Mouse (Mus musculus) heart, embryonic 12.5 days (tissue): ENCODE results near the gene Dyrk2. TPM values are rescaled to one million over a fixed set of nuclear protein-coding genes. Genes with fewer than 3 reads are reported as not detected.

Source experiments
- ATAC-seq: fragments of 200-750 bp; cut with Nextera tagmentation; 2 replicates; pipeline ENCODE4 v1.8.0; 2017; ENCODE audit warnings: moderate TSS enrichment, moderate library complexity; ENCODE audit not compliant: insufficient number of reproducible peaks, low FRiP score
- H3K27ac ChIP-seq: fragments of 300-500 bp; sonication (generic); 2 replicates; pipeline ENCODE4 v1.5.1; 2016; ENCODE audit warnings: mild to moderate bottlenecking, moderate library complexity; ENCODE audit not compliant: poor library complexity, severe bottlenecking
- H3K27me3 ChIP-seq: fragments of 300-500 bp; sonication (generic); replicated peaks from 2 replicates; pipeline ENCODE4 v1.6.1; 2016; ENCODE audit warnings: mild to moderate bottlenecking, moderate library complexity
- H3K36me3 ChIP-seq: fragments of 300-500 bp; sonication (generic); 2 replicates; pipeline ENCODE4 v1.6.1; 2016; ENCODE audit warnings: mild to moderate bottlenecking, moderate library complexity
- H3K4me1 ChIP-seq: fragments of 300-500 bp; sonication (generic); replicated peaks from 2 replicates; pipeline ENCODE4 v1.6.1; 2016; ENCODE audit warnings: mild to moderate bottlenecking
- H3K4me2 ChIP-seq: fragments of 300-500 bp; sonication (generic); 2 replicates; pipeline ENCODE4 v1.6.1; 2016; ENCODE audit warnings: mild to moderate bottlenecking, moderate library complexity
- H3K4me3 ChIP-seq: fragments of 300-500 bp; sonication (generic); 2 replicates; pipeline ENCODE4 v1.5.1; 2016; ENCODE audit warnings: mild to moderate bottlenecking
- H3K9ac ChIP-seq: fragments of 300-500 bp; sonication (generic); 2 replicates; pipeline ENCODE4 v1.6.1; 2016; ENCODE audit warnings: mild to moderate bottlenecking, moderate library complexity
- H3K9me3 ChIP-seq: fragments of 300-500 bp; sonication (generic); replicated peaks from 2 replicates; pipeline ENCODE4 v1.6.1; 2016; ENCODE audit warnings: mild to moderate bottlenecking, moderate library complexity
- WGBS: fragments of 180-500 bp; shearing (Covaris S2); methylation state at CpG from one replicate; pipeline ENCODE4 v1.1.7; 2016; 5-methylcytosine and 5-hydroxymethylcytosine counted together
- polyA plus RNA-seq: library from polyadenylated mRNA; unstranded; fragments of >200 nt; fragmentation: Nextera tagmentation; extraction: Ambion mirVana; gene quantifications from 2 replicates; pipeline ENCODE4 v1.2.1, GENCODE M21; 2016

Gene Dyrk2
- polyA plus RNA-seq, 1 experiment from 2014 or later: 13.3 TPM

DNA sequence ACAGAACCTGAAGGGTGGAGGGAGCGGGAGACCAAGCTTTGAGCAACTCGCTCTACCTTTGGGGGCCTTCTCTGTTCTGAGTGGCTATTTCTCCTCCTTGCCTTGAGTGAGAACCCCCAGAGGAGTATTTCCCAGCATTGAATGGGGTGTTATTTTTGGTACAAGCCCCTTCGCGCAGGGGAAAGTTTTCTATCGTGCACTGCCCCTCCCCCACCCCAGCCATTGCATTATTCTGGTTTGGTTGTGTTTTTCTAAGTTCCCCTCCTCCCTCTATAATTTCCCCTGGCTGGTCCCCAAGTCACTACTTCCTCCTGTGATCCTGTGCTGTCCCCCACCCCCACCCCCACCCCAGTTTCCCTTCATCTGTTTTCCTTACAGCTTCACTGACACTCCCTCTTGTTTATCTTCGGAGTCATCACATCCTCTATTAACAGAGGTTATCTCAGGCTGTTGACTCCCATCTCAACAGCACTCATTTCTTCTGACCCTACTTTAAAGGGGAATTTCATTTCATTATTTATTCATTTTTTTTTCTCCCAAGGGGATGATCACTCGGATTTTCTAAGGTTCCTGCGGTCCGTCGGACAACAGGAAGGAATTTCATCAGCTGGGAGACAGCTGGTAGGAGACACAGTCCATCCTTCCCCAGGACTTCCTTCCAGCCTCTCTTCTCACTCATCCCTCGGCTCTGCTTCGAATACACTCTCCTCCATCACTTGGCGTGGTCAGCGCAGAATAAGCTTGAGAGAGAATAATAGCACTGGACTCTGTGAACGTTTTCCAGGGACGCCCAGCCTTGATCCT lies 58.9 kb downstream of the Dyrk2 start:
- Histone ChIP-seq H3K36me3 (no peaks in the 10 kb centered on the region), H3K27ac (no peak overlapping the region), H3K27me3 (no peaks in the 10 kb centered on the region), H3K9me3 (no peaks in the 10 kb centered on the region), H3K4me3 (no peak overlapping the region), H3K4me2 (peak overlapping the region; percentile 40), H3K4me1 (peaks cover 18% of the 10 kb centered on the region), H3K9ac (no peak overlapping the region)
- 34% methylated on average over 16 of the region's 16 CpGs for WGBS
- ATAC-seq: peak; percentile 63; the same call in 1 of the 2 replicates
